Mouse (Mus musculus) liver, embryonic 14.5 days (tissue): ENCODE data around the gene Klhdc8b. TPM values are rescaled to one million over a fixed set of nuclear protein-coding genes. Genes with fewer than 3 reads are reported as not detected.

Source experiments
- ATAC-seq: fragments of 200-750 bp; cut with Nextera tagmentation; 2 replicates; pipeline ENCODE4 v1.8.0; 2017; ENCODE audit warnings: moderate number of reproducible peaks, mild to moderate bottlenecking, moderate library complexity; ENCODE audit not compliant: insufficient read depth
- DNase-seq, 3 experiments: peaks; one replicate each; pipeline ENCODE4 v3.0.0-alpha.2; 2012 to 2013; ENCODE audit warnings: low read depth in 3 of 3, low spot score in 3 of 3
- H3K27ac ChIP-seq: fragments of 300-500 bp; sonication (generic); 2 replicates; pipeline ENCODE4 v1.5.1; 2014; ENCODE audit warnings: moderate library complexity, mild to moderate bottlenecking, control low read depth, inconsistent platforms
- H3K27me3 ChIP-seq: fragments of 300-500 bp; sonication (generic); 2 replicates; pipeline ENCODE4 v1.6.1; 2014; ENCODE audit warnings: mild to moderate bottlenecking, low read length, moderate library complexity; ENCODE audit not compliant: control insufficient read depth, insufficient read depth
- H3K36me3 ChIP-seq: fragments of 300-500 bp; sonication (generic); replicated peaks from 2 replicates; pipeline ENCODE4 v1.6.1; 2014; ENCODE audit warnings: low read depth; ENCODE audit not compliant: control insufficient read depth, insufficient read depth
- H3K4me1 ChIP-seq, 2 experiments: fragments of 200-500 bp in 1 of 2; fragments of 300-500 bp in 1 of 2; sonication (generic) in 1 of 2; replicated peaks; 2 replicates each; pipeline ENCODE4 v1.6.1; 2012 to 2014; ENCODE audit warnings: antibody characterized with exemption in 1 of 2, inconsistent platforms in 1 of 2, low read length in 1 of 2; ENCODE audit not compliant: control insufficient read depth in 2 of 2, insufficient read depth in 2 of 2
- H3K4me2 ChIP-seq: fragments of 300-500 bp; sonication (generic); 2 replicates; pipeline ENCODE4 v1.6.1; 2014; ENCODE audit warnings: low read depth, mild to moderate bottlenecking, control low read depth, moderate library complexity
- H3K4me3 ChIP-seq, 2 experiments: fragments of 200-500 bp in 1 of 2; fragments of 300-500 bp in 1 of 2; sonication (generic) in 1 of 2; 2 replicates each; pipeline ENCODE4 v1.5.1; 2012 to 2014; ENCODE audit warnings: low read depth in 2 of 2, low read length in 2 of 2, mild to moderate bottlenecking in 2 of 2, control low read depth in 1 of 2, inconsistent platforms in 1 of 2, moderate library complexity in 1 of 2; ENCODE audit not compliant: insufficient read depth in 1 of 2
- H3K9ac ChIP-seq: fragments of 300-500 bp; sonication (generic); replicated peaks from 2 replicates; pipeline ENCODE4 v1.6.1; 2014; ENCODE audit warnings: mild to moderate bottlenecking, control low read depth, moderate library complexity
- H3K9me3 ChIP-seq: fragments of 300-500 bp; sonication (generic); 2 replicates; pipeline ENCODE4 v1.6.1; 2016; ENCODE audit warnings: low read length, mixed read lengths; ENCODE audit not compliant: control insufficient read depth
- CTCF ChIP-seq: IDR thresholded peaks from 2 replicates; pipeline ENCODE4 v1.5.1; 2016; ENCODE audit warnings: antibody characterized with exemption, low read depth, control low read depth
- EP300 ChIP-seq: IDR thresholded peaks from 2 replicates; pipeline ENCODE4 v1.6.1; 2016; ENCODE audit warnings: antibody characterized with exemption, low read depth
- WGBS: fragments of 180-500 bp; shearing (Covaris S2); extraction: QIAGEN DNeasy Blood & Tissue Kit; methylation state at CpG from one replicate; pipeline ENCODE4 v1.1.7; 2014; ENCODE audit not compliant: insufficient replicate concordance; 5-methylcytosine and 5-hydroxymethylcytosine counted together
- polyA plus RNA-seq, 2 experiments: library from polyadenylated mRNA; depleted of rRNA in 1 of 2; stranded (reverse) in 1 of 2; unstranded in 1 of 2; fragments of >200 nt; fragmentation: Nextera tagmentation in 1 of 2; extraction: Ambion mirVana in 1 of 2; gene quantifications; 2 replicates each; pipeline versions ENCODE4 v1.2.1 to v1.2.3; 2012 to 2014

Gene Klhdc8b
- polyA plus RNA-seq, 2 experiments = 6.9 to 13.1 TPM

GRCm38 (mm10) chr9:108469845-108470244, 8.5 kb upstream of the Klhdc8b start:
- no peaks in the 10 kb centered on the region for H3K9me3 ChIP-seq
- 54% methylated on average over 4 of the region's 4 CpGs for WGBS
- DNase-seq (no peak), ATAC-seq (no peak)
- TF ChIP-seq EP300 = no peak
- peaks cover 3% of the 10 kb centered on the region; the same call in 1 of the 2 replicates for H3K36me3 ChIP-seq
- H3K27ac ChIP-seq = no peak overlapping the region
- H3K27me3 ChIP-seq = no peaks in the 10 kb centered on the region
- H3K4me1 ChIP-seq = no peaks in the 10 kb centered on the region
- no peak overlapping the region for H3K9ac ChIP-seq
- H3K4me3 ChIP-seq = no peak overlapping the region
- H3K4me2 ChIP-seq = no peak overlapping the region

DNA sequence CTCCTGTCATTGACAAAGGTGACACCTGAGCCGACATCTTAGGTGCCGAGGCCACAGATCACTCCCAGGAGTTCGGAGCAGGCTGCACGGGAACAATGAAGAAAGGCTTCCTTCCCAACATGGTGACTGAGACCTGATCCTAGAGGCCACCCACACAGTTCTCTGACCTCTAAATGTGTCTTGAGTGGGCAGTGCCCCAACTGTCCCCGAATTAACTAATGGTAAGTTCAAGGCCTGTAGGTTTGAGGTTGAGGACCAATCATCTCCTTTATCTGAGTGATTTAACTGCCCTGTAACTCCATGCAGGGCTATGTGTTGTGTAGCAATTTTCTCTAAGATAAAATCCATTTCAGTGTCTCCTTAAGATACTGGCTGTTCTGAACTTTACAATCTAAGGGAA, 8.0 kb upstream of the Klhdc8b start:
- no peak overlapping the region for H3K27ac ChIP-seq
- H3K9ac ChIP-seq = no peak overlapping the region
- H3K27me3 ChIP-seq = no peaks in the 10 kb centered on the region
- H3K4me1 ChIP-seq = no peaks in the 10 kb centered on the region
- H3K36me3 ChIP-seq = peaks cover 3% of the 10 kb centered on the region; the same call in 1 of the 2 replicates
- 69% methylated on average over 5 of the region's 5 CpGs for WGBS
- TF ChIP-seq EP300 (no peak), CTCF (no peak)
- no peaks in the 10 kb centered on the region for H3K9me3 ChIP-seq
- no peak for ATAC-seq
- DNase-seq = no peak
- no peak overlapping the region for H3K4me2 ChIP-seq
- no peak overlapping the region for H3K4me3 ChIP-seq

- Histone ChIP-seq H3K9ac (no peak overlapping the region), H3K9me3 (no peaks in the 10 kb centered on the region), H3K36me3 (peaks cover 15% of the 10 kb centered on the region), H3K27ac (no peak overlapping the region), H3K4me2 (no peak overlapping the region), H3K27me3 (no peaks in the 10 kb centered on the region), H3K4me3 (no peak overlapping the region), H3K4me1 (peaks cover 7 to 10% of the 10 kb centered on the region in 2 experiments)
- TF ChIP-seq EP300 (no peak), CTCF (no peak)
- ATAC-seq (no peak), DNase-seq (no peak)
- 65% methylated on average over 2 of the region's 2 CpGs for WGBS
These were observed 4.8 kb upstream of the Klhdc8b start for GRCm38 (mm10) chr9:108466219-108466618.

GRCm38 (mm10) chr9:108463713-108464112, 2.3 kb upstream of the Klhdc8b start:
- peaks cover 12% of the 10 kb centered on the region in 2 experiments for H3K4me1 ChIP-seq
- H3K4me2 ChIP-seq = no peak overlapping the region
- H3K4me3 ChIP-seq = no peak overlapping the region
- no peak for ATAC-seq
- DNase-seq = no peak
- H3K27me3 ChIP-seq = no peaks in the 10 kb centered on the region
- no peak overlapping the region for H3K27ac ChIP-seq
- TF ChIP-seq CTCF (no peak), EP300 (no peak)
- H3K36me3 ChIP-seq = peaks cover 15% of the 10 kb centered on the region
- H3K9me3 ChIP-seq = no peaks in the 10 kb centered on the region
- 88% methylated on average over 9 of the region's 9 CpGs for WGBS
- H3K9ac ChIP-seq = no peak overlapping the region

DNA sequence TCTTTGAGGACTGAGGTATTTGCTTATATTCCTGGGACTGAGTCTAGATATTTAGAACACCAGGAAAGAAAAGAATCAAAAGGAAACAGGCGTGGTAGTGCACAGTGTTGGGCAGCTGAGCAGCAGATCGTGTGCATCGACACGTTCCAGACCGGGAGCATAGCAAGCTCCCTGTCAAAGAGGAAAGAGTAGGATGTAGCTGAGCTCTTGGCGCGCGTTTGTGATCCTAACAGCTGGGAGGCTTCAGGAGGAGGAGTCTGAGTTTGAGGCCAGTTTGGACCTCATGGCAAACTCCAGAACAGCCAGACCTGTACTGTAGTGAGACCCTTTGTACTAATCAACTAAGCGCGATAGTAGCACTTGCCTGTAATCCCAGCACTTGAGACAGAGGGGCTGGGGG, 811 bp upstream of the Klhdc8b start:
- WGBS = 76% methylated on average over 10 of the region's 10 CpGs
- H3K9ac ChIP-seq = no peak overlapping the region
- no peak overlapping the region for H3K27ac ChIP-seq

More for the DNA sequence above, 811 bp upstream of the Klhdc8b start:
- Histone ChIP-seq H3K36me3 (peaks cover 15% of the 10 kb centered on the region), H3K9me3 (no peaks in the 10 kb centered on the region), H3K27me3 (no peaks in the 10 kb centered on the region), H3K4me3 (no peak overlapping the region), H3K4me2 (peak overlapping the region; percentile 70; the same call in 1 of the 2 replicates), H3K4me1 (peaks cover 12 to 20% of the 10 kb centered on the region in 2 experiments)
- no peak for ATAC-seq
- no peak for DNase-seq
- TF ChIP-seq EP300 = no peak
- TF ChIP-seq CTCF = no peak
